ENCODE assay signal across 17 mouse cellular contexts in the genomic region with DNA sequence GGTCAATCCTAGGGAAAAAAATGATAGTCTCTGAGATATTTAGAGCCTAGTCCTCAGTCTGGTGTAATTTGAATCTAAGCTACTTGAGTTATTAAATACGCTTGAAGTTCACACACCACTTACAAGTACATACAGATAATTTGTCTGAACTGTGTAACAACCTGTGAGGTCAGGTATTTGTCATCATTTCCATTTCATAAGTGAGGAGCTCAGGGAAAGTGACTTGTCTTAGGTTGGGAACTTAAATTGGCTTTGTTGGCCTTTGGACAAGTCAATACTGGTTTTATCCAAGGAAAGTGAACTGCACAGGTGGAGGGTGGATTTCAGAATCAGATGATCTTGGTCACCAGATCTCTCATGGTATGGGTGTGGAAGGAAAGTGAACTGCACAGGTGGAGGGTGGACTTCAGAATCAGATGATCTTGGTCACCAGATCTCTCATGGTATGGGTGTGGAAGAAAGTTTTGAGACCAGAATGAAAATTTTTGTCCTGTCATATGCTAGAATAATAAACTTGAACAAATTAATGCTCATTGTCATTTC.
"Had no signal": no experiment of that assay in that cellular context is flagged by ENCODE, and none has a peak within 500 bp of the region (broad histone marks: within the 10 kb centered on the region; RNA-seq: fewer than 3 reads in every experiment).

No protein-coding gene starts in this region.

- H3K9ac ChIP-seq: heart, embryonic 13.5 days; heart, embryonic 15.5 days; hindbrain, embryonic 12.5 days; hindbrain, embryonic 14.5 days; kidney, embryonic 15.5 days; limb, embryonic 13.5 days; limb, embryonic 15.5 days; liver, embryonic 13.5 days; liver, embryonic 15.5 days; liver, postnatal 0 days had no signal

- H3K27me3 ChIP-seq: heart, embryonic 13.5 days; heart, embryonic 15.5 days; hindbrain, embryonic 12.5 days; kidney, embryonic 15.5 days; limb, embryonic 13.5 days; limb, embryonic 15.5 days; liver, embryonic 13.5 days; liver, embryonic 15.5 days had no signal

- DNase-seq: liver, embryonic 13.5 days; liver, postnatal 0 days had no signal

- ATAC-seq: inflammation-experienced regulatory T-cells, adult 6 months; liver, postnatal 0 days had no signal

- H3K27ac ChIP-seq: gastrocnemius, adult 2 months; heart, adult 2 months; heart, embryonic 13.5 days; heart, embryonic 15.5 days; hindbrain, embryonic 10.5 days; hindbrain, embryonic 12.5 days; hindbrain, embryonic 14.5 days; kidney, embryonic 15.5 days; kidney, postnatal 0 days; limb, embryonic 13.5 days; limb, embryonic 15.5 days; liver, embryonic 13.5 days; liver, embryonic 15.5 days had no signal

- H3K4me3 ChIP-seq: gastrocnemius, adult 2 months; heart, adult 2 months; heart, embryonic 13.5 days; heart, embryonic 15.5 days; hindbrain, embryonic 10.5 days; hindbrain, embryonic 12.5 days; kidney, embryonic 15.5 days; limb, embryonic 13.5 days; limb, embryonic 15.5 days; liver, embryonic 13.5 days; liver, embryonic 15.5 days had no signal

- H3K9me3 ChIP-seq: heart, embryonic 13.5 days; heart, embryonic 15.5 days; hindbrain, embryonic 10.5 days; hindbrain, embryonic 12.5 days; kidney, embryonic 15.5 days; limb, embryonic 13.5 days; limb, embryonic 15.5 days; liver, embryonic 13.5 days; liver, embryonic 15.5 days had no signal

- H3K4me2 ChIP-seq: heart, embryonic 11.5 days; heart, embryonic 13.5 days; heart, embryonic 15.5 days; hindbrain, embryonic 12.5 days; hindbrain, embryonic 14.5 days; kidney, embryonic 15.5 days; limb, embryonic 13.5 days; limb, embryonic 15.5 days; liver, embryonic 11.5 days; liver, embryonic 13.5 days; liver, embryonic 15.5 days had no signal

- H3K4me1 ChIP-seq: heart, embryonic 13.5 days; heart, embryonic 15.5 days; hindbrain, embryonic 10.5 days; hindbrain, embryonic 12.5 days; kidney, embryonic 15.5 days; limb, embryonic 13.5 days; limb, embryonic 15.5 days; liver, embryonic 13.5 days; liver, embryonic 15.5 days had no signal
